Mouse (Mus musculus): ENCODE data around the gene Col6a4. TPM values are rescaled to one million over a fixed set of nuclear protein-coding genes. Genes with fewer than 3 reads are reported as not detected.

Gene Col6a4
- polyA plus RNA-seq, 1 experiment from 2014 or later = 0.81 TPM

GRCm38 (mm10) chr9:105960533-105960932 lies 136.1 kb downstream of the Col6a4 start, which contains the start of gene Col6a5:
TSS of gene Col6a5 (minus strand) at chr9:105960643.
- peak; percentile 30; the same call in 1 of the 2 replicates for ATAC-seq
- Histone ChIP-seq H3K4me3 (ENCODE audit: low read depth, low read length) (no peak within 1 kb of the TSS), H3K27ac (ENCODE audit: low read length) (no peak within 1 kb of the TSS), H3K9ac (replicated peaks; ENCODE audit: low read depth) (no peak within 1 kb of the TSS), H3K27me3 (replicated peaks; ENCODE audit: insufficient read depth, low read length) (no peaks in the 10 kb centered on the region), H3K4me1 (ENCODE audit: insufficient read depth, low read depth, low read length) (peaks cover 8% of the 10 kb centered on the region; the same call in 1 of the 2 replicates), H3K36me3 (ENCODE audit: insufficient read depth, low read length) (no peaks in the 10 kb centered on the region), H3K4me2 (replicated peaks; ENCODE audit: low read depth, low read length) (peak within 1 kb of the TSS; percentile 5; the same call in 1 of the 2 replicates), H3K9me3 (ENCODE audit: low read length) (no peaks in the 10 kb centered on the region)
- 10% methylated on average over 13 of the region's 13 CpGs for WGBS
- TF ChIP-seq CTCF (IDR thresholded peaks at IDR 0.05) = no peak
- no peak for TF ChIP-seq EP300 (IDR thresholded peaks at IDR 0.05)
- DNase-seq (ENCODE audit: low spot score) = peak; percentile 58

- WGBS = 39% methylated on average over 1 of the region's 1 CpGs
- DNase-seq (ENCODE audit: low spot score) = no peak
These were observed 137.5 kb downstream of the Col6a4 start for GRCm38 (mm10) chr9:105959116-105959515.

GRCm38 (mm10) chr9:105949755-105950154 lies 146.8 kb downstream of the Col6a4 start:
- Histone ChIP-seq H3K27ac (ENCODE audit: low read length) (no peak overlapping the region), H3K9ac (replicated peaks; ENCODE audit: low read depth) (no peak overlapping the region), H3K36me3 (ENCODE audit: insufficient read depth, low read length) (no peaks in the 10 kb centered on the region), H3K4me2 (replicated peaks; ENCODE audit: low read depth, low read length) (no peak overlapping the region), H3K9me3 (ENCODE audit: low read length) (no peaks in the 10 kb centered on the region), H3K4me1 (ENCODE audit: insufficient read depth, low read depth, low read length) (no peaks in the 10 kb centered on the region), H3K27me3 (replicated peaks; ENCODE audit: insufficient read depth, low read length) (no peaks in the 10 kb centered on the region), H3K4me3 (ENCODE audit: low read depth, low read length) (no peak overlapping the region)
- no peak for ATAC-seq
- TF ChIP-seq CTCF (IDR thresholded peaks at IDR 0.05) (no peak), EP300 (IDR thresholded peaks at IDR 0.05) (no peak)
- WGBS = 82% methylated on average over 1 of the region's 1 CpGs
- DNase-seq (ENCODE audit: low spot score) = no peak

More at GRCm38 (mm10) chr9:105959116-105959515, 137.5 kb downstream of the Col6a4 start:
- no peaks in the 10 kb centered on the region for H3K9me3 ChIP-seq (ENCODE audit: low read length)
- H3K4me1 ChIP-seq (ENCODE audit: insufficient read depth, low read depth, low read length) = peaks cover 8% of the 10 kb centered on the region; the same call in 1 of the 2 replicates
- no peaks in the 10 kb centered on the region for H3K36me3 ChIP-seq (ENCODE audit: insufficient read depth, low read length)
- H3K9ac ChIP-seq (replicated peaks; ENCODE audit: low read depth) = no peak overlapping the region
- H3K4me2 ChIP-seq (replicated peaks; ENCODE audit: low read depth, low read length) = no peak overlapping the region
- H3K27me3 ChIP-seq (replicated peaks; ENCODE audit: insufficient read depth, low read length) = no peaks in the 10 kb centered on the region
- H3K27ac ChIP-seq (ENCODE audit: low read length) = no peak overlapping the region
- TF ChIP-seq EP300 (IDR thresholded peaks at IDR 0.05) = no peak
- no peak for TF ChIP-seq CTCF (IDR thresholded peaks at IDR 0.05)
- no peak for ATAC-seq
- H3K4me3 ChIP-seq (ENCODE audit: low read depth, low read length) = no peak overlapping the region

- no peak for TF ChIP-seq EP300 (IDR thresholded peaks at IDR 0.05)
- no peak for TF ChIP-seq CTCF (IDR thresholded peaks at IDR 0.05)
- H3K4me1 ChIP-seq (ENCODE audit: insufficient read depth, low read depth, low read length) = no peaks in the 10 kb centered on the region
- no peak for ATAC-seq
- no peak overlapping the region for H3K4me2 ChIP-seq (replicated peaks; ENCODE audit: low read depth, low read length)
- no peak overlapping the region for H3K9ac ChIP-seq (replicated peaks; ENCODE audit: low read depth)
- 65% methylated on average over 3 of the region's 3 CpGs for WGBS
- H3K27me3 ChIP-seq (replicated peaks; ENCODE audit: insufficient read depth, low read length) = no peaks in the 10 kb centered on the region
- no peak overlapping the region for H3K27ac ChIP-seq (ENCODE audit: low read length)
- H3K36me3 ChIP-seq (ENCODE audit: insufficient read depth, low read length) = no peaks in the 10 kb centered on the region
- no peak overlapping the region for H3K4me3 ChIP-seq (ENCODE audit: low read depth, low read length)
- no peak for DNase-seq (ENCODE audit: low spot score)
- no peaks in the 10 kb centered on the region for H3K9me3 ChIP-seq (ENCODE audit: low read length)
These were observed 149.0 kb downstream of the Col6a4 start for GRCm38 (mm10) chr9:105947577-105947976.

Other genes starting within 250 kb of the Col6a4 start
- gene Col6a5, start 136.1 kb downstream of the Col6a4 start, polyA plus RNA-seq (2015; fragmentation: Nextera tagmentation; extraction: Ambion mirVana) = 0.21 and 0.30 TPM in 2 replicates
- 0.67 and 0.71 TPM in 2 replicates for gene Glyctk, start 61.4 kb upstream of the Col6a4 start, polyA plus RNA-seq (2015; fragmentation: Nextera tagmentation; extraction: Ambion mirVana)
- gene Wdr82, start 74.1 kb upstream of the Col6a4 start, polyA plus RNA-seq (2015; fragmentation: Nextera tagmentation; extraction: Ambion mirVana) = 11.3 and 13.2 TPM in 2 replicates
- 33.4 and 37.2 TPM in 2 replicates for gene Ppm1m, start 103.0 kb upstream of the Col6a4 start, polyA plus RNA-seq (2015; fragmentation: Nextera tagmentation; extraction: Ambion mirVana)
- gene Twf2, start 106.3 kb upstream of the Col6a4 start, polyA plus RNA-seq (2015; fragmentation: Nextera tagmentation; extraction: Ambion mirVana) = 64.2 and 64.6 TPM in 2 replicates
- gene Tlr9, start 125.8 kb upstream of the Col6a4 start, polyA plus RNA-seq (2015; fragmentation: Nextera tagmentation; extraction: Ambion mirVana) = 0.12 and 0.15 TPM in 2 replicates
- 292 and 310 TPM in 2 replicates for gene Alas1, start 151.9 kb upstream of the Col6a4 start, polyA plus RNA-seq (2015; fragmentation: Nextera tagmentation; extraction: Ambion mirVana)
- 9.7 and 9.9 TPM in 2 replicates for gene Poc1a, start 184.3 kb upstream of the Col6a4 start, polyA plus RNA-seq (2015; fragmentation: Nextera tagmentation; extraction: Ambion mirVana)

All from lung, postnatal 0 days (tissue).